Mouse (Mus musculus) ES-E14 (cell line): ENCODE measurements around the gene Grid1.

Experiments used
- CHD2 ChIP-seq: IDR thresholded peaks from 2 replicates; pipeline ENCODE4 v1.6.1; 2014; ENCODE audit warnings: mild to moderate bottlenecking, low read depth, low read length, inconsistent platforms
- HCFC1 ChIP-seq: IDR thresholded peaks from 2 replicates; pipeline ENCODE4 v1.6.1; 2012; ENCODE audit warnings: low read length, inconsistent platforms, borderline replicate concordance; ENCODE audit not compliant: insufficient read depth
- MAFK ChIP-seq: IDR thresholded peaks from 2 replicates; pipeline ENCODE4 v1.6.1; 2014; ENCODE audit warnings: mild to moderate bottlenecking, low read depth, low read length, inconsistent platforms; ENCODE audit not compliant: insufficient read depth
- ZNF384 ChIP-seq: IDR thresholded peaks from 2 replicates; pipeline ENCODE4 v1.6.1; 2012; ENCODE audit warnings: low read depth, low read length, inconsistent platforms

DNA sequence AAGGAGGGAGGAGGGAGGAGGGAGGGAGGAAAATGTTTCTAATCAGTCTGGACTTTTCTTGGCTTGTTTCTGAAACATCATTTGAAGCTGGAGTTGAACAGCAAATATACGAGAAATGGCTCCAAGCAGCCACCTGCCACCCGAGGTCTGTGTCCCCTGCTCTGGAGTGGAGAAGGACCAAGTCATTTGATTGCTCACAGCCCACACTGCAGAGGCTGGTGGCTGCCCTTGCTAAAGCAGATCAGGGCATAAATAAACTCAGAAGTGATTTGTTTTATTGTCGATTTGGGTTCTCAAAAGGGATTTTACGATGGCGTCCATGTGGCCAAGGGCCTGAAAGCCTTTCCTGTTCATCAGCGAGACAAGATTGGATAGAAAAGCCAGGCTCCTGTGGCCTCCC, 423.0 kb downstream of the Grid1 start:
- TF ChIP-seq HCFC1 (no peak), CHD2 (no peak), ZNF384 (no peak), MAFK (no peak)
